Mouse (Mus musculus) MN1 (cell line): ENCODE results near the gene Cachd1.

Source experiments
- DNase-seq: peaks from one replicate; pipeline ENCODE4 v3.0.0-alpha.2; 2016; ENCODE audit warnings: low spot score

The Cachd1 gene

DNA sequence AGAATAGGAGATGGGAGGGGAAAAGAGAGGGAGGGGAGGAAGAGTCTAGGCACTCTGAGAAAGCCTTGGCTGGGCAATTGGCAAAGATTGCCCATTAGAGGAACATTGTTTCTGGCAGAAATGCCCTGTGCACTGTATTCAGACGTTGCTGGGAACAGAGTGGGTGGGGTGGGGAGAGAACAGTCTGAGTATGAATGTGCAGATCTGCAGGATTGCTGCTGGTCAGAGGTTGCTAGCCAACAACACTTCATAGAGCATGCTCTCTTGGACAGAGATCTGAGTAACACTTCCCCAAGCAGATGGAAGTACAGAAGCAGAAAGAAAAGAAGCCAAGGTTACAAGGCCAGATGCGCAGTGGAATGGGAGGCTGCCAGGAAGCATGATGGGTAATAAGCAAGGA lies 285.7 kb downstream of the Cachd1 start:
- DNase-seq: no peak

DNA sequence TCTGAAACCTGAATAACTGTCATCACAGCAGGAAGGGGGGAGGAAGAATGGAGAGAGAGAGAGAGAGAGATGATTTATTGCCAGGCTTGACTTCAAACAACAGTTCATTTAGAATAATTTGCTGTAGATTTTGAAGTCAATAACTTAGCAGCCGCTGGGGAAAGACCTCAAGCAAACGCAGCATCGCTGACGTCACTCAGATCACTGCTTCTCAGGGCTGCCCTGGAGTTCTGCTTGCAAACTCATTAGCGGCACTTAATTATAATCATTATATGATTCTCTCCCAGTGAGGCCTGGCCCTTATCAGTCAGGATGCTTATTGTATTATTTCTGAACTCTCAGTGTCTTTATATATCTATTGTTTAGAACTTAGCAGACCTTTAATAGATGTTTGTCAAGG lies 289.9 kb downstream of the Cachd1 start:
- no peak for DNase-seq

DNA sequence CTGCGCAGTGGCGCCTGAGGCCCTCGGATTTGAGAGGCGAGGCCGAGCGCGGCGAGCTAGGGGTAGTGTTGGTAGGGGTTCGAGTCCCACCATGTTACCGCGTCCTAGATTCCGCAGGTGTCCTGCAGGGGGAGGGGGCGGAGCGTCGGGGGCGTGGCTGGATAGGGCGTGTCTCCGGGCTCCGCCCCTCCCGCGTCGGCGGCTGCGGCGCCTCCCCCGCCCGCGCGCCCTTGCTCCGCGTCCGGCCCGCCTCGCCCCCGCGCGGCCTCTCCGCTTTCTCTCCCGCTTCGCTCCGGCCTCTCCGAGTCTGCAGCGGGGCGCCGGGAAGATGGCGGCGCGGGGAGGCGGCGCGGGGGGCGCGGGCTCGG lies 292.3 kb downstream of the Cachd1 start, which contains the start of gene Raver2:
TSS of gene Raver2 (plus strand) at position 198 of the 368 bp plus-strand sequence.
- no peak for DNase-seq

DNA sequence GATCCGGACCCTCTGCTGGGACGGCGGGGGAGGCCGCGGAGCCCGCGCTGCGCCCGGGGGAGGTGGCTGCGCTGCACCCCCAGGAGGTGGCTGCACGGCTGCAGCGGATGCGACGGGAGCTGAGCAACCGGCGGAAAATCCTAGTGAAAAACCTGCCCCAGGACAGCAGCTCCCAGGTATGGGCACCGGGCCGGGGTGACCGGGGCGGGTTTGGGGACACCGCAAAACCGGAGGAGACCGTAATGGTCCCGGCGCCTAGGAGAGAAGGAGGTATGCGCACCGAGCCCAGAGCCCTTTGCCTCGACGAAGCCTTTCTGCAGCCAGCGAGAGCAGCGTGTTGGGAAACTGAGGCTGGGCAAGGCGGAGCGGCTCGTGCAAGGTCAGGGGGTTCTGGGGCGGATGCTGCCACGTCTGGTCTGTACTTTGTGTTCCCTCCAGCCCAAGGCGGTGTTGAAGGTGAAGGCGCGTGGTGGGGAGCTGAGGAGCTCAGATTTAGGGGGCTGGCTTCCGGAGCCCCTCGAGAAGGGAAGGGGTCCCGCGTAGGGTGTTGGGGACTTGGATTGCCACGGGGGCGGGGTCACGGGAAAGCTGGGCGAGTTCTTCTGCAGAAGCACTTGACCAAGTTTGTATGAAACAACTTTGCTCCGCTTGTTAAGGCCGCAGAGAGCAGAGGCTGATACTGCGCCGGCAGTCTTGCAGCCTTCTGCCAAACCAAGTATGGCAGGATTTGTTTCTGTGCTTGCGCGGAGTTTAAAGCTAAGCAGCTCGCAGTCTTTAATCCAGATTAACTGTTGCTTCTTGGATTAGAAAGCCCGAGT lies 292.9 kb downstream of the Cachd1 start:
- no peak for DNase-seq

DNA sequence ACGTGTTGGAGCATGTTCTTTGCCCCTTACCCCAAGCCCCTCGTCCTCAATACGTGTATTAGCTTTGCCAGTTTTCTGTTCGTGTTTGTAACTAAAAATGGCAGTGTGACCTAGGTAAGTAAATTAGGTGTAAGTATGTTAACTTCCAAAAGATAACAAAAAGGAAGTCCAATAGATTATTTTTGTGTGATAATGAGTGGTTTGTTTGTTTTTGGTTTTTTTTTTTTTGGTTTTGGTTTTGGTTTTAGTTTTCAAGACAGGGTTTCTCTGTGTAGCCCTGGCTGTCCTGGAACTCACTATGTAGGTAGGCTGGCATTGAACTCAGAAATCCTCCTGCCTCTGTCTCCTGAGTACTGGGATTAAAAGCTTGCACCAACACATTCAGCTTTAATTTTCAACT lies 295.1 kb downstream of the Cachd1 start:
- no peak for DNase-seq

DNA sequence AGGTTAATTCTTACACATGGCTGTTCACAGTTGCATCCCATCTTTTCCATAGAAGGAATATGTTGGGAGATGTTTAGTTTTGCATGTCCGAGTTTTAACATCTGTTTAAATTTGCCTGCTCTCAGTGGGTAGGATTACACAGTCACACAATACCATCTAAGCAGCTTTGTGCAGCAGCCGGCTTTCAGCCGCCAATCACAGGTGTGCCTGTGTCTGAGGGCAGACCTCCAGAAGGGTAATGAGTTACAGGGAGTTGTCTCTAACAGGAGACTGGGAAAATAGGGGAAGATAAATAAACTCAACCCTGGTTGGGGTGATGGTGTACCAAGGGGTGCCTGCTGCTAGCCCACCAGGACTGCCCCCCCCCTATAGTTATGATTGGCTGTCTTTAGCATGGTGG lies 299.9 kb downstream of the Cachd1 start:
- no peak for DNase-seq
